Mouse (Mus musculus) large intestine, adult 2 months (tissue): ENCODE data around the gene Aim2. TPM values are rescaled to one million over a fixed set of nuclear protein-coding genes. Genes with fewer than 3 reads are reported as not detected.

Experiments used
- DNase-seq: peaks from one replicate; pipeline ENCODE4 v3.0.0-alpha.2; 2012; ENCODE audit warnings: low read depth, low spot score
- WGBS: fragments of 180-500 bp; shearing (Covaris S2); methylation state at CpG from one replicate; pipeline ENCODE4 v1.1.7; 2018; 5-methylcytosine and 5-hydroxymethylcytosine counted together
- polyA plus RNA-seq: library from polyadenylated mRNA; depleted of rRNA; stranded (reverse); fragments of >200 nt; gene quantifications from 2 replicates; pipeline ENCODE4 v1.2.3, GENCODE M21; 2012

The Aim2 gene
- polyA plus RNA-seq, 1 experiment = 7.0 TPM

GRCm38 (mm10) chr1:173342425-173342824 is 8.3 kb upstream of the Aim2 start:
- WGBS = 81% methylated on average over 1 of the region's 1 CpGs
- DNase-seq = no peak

- DNase-seq = no peak
- WGBS = 44% methylated on average over 3 of the region's 3 CpGs
These were observed 6.7 kb upstream of the Aim2 start for GRCm38 (mm10) chr1:173343934-173344333.

GRCm38 (mm10) chr1:173345112-173345511 is 5.6 kb upstream of the Aim2 start:
- WGBS = 81% methylated on average over 4 of the region's 4 CpGs
- DNase-seq = no peak

- no peak for DNase-seq
- 38% methylated on average over 1 of the region's 1 CpGs for WGBS
These were observed 2.2 kb upstream of the Aim2 start for GRCm38 (mm10) chr1:173348527-173348926.

- DNase-seq = no peak
- 69% methylated on average over 5 of the region's 5 CpGs for WGBS
These were observed 1.5 kb upstream of the Aim2 start for GRCm38 (mm10) chr1:173349192-173349591.

GRCm38 (mm10) chr1:173349946-173350345 is 733 bp upstream of the Aim2 start:
- DNase-seq = no peak
- 2% methylated on average over 6 of the region's 6 CpGs for WGBS

GRCm38 (mm10) chr1:173355107-173355846 is 4.6 kb downstream of the Aim2 start:
- DNase-seq = no peak
- 65% methylated on average over 7 of the region's 7 CpGs for WGBS

GRCm38 (mm10) chr1:173356699-173357098 is 6.0 kb downstream of the Aim2 start:
- WGBS = 79% methylated on average over 2 of the region's 2 CpGs
- no peak for DNase-seq

- DNase-seq = no peak
- WGBS = 59% methylated on average over 4 of the region's 4 CpGs
These were observed 7.1 kb downstream of the Aim2 start for GRCm38 (mm10) chr1:173357799-173358198.

- DNase-seq = no peak
These were observed 9.1 kb downstream of the Aim2 start for GRCm38 (mm10) chr1:173359590-173360290.

GRCm38 (mm10) chr1:173361651-173362050 is 11.0 kb downstream of the Aim2 start:
- DNase-seq = no peak
- 28% methylated on average over 6 of the region's 6 CpGs for WGBS

More at GRCm38 (mm10) chr1:173359590-173360290, 9.1 kb downstream of the Aim2 start:
- 69% methylated on average over 4 of the region's 4 CpGs for WGBS

GRCm38 (mm10) chr1:173363436-173363835 is 12.8 kb downstream of the Aim2 start:
- 80% methylated on average over 2 of the region's 2 CpGs for WGBS
- DNase-seq = no peak

GRCm38 (mm10) chr1:173364125-173364800 is 13.6 kb downstream of the Aim2 start:
- no peak for DNase-seq
- WGBS = 83% methylated on average over 4 of the region's 4 CpGs

- 2% methylated on average over 13 of the region's 13 CpGs for WGBS
- no peak for DNase-seq
These were observed 15.3 kb downstream of the Aim2 start for GRCm38 (mm10) chr1:173365970-173366409.

- 2% methylated on average over 31 of the region's 31 CpGs for WGBS
These were observed 16.1 kb downstream of the Aim2 start for GRCm38 (mm10) chr1:173366701-173367355.

GRCm38 (mm10) chr1:173367356-173368046 is 16.8 kb downstream of the Aim2 start, which contains the start of gene Cadm3:
Gene Cadm3 (minus strand): TSS chr1:173367695.
- DNase-seq = no peak
- 3% methylated on average over 46 of the region's 46 CpGs for WGBS

More at GRCm38 (mm10) chr1:173366701-173367355, 16.1 kb downstream of the Aim2 start:
- no peak for DNase-seq

GRCm38 (mm10) chr1:173369611-173370010 is 18.9 kb downstream of the Aim2 start:
- DNase-seq = no peak
- 61% methylated on average over 2 of the region's 2 CpGs for WGBS

- DNase-seq = no peak
- 69% methylated on average over 6 of the region's 6 CpGs for WGBS
These were observed 19.8 kb downstream of the Aim2 start for GRCm38 (mm10) chr1:173370456-173370855.

GRCm38 (mm10) chr1:173371586-173371985 is 20.9 kb downstream of the Aim2 start:
- DNase-seq = no peak
- 77% methylated on average over 6 of the region's 6 CpGs for WGBS
